Mouse (Mus musculus): ENCODE data around the gene Trpd52l3. TPM values are rescaled to one million over a fixed set of nuclear protein-coding genes. Genes with fewer than 3 reads are reported as not detected.

Gene Trpd52l3
- polyA plus RNA-seq, 1 experiment from 2014 or later, result not detected

GRCm38 (mm10) chr19:30044630-30045029 is 41.0 kb downstream of the Trpd52l3 start:
- H3K27me3 ChIP-seq (replicated peaks; ENCODE audit: control insufficient read depth, insufficient read depth, low read length), result no peaks in the 10 kb centered on the region
- H3K9ac ChIP-seq (replicated peaks; ENCODE audit: low read depth, low read length), result no peak overlapping the region
- no peak overlapping the region for H3K4me2 ChIP-seq (ENCODE audit: low read length)
- H3K9me3 ChIP-seq (ENCODE audit: control insufficient read depth, low read length), result no peaks in the 10 kb centered on the region
- no peak for ATAC-seq
- H3K36me3 ChIP-seq (ENCODE audit: control insufficient read depth, insufficient read depth), result peaks cover 4% of the 10 kb centered on the region; the same call in 1 of the 2 replicates
- H3K4me1 ChIP-seq (replicated peaks; ENCODE audit: control insufficient read depth, insufficient read depth, low read length), result no peaks in the 10 kb centered on the region; the same call in 1 of the 2 replicates
- no peak overlapping the region for H3K27ac ChIP-seq (ENCODE audit: low read length)
- H3K4me3 ChIP-seq (replicated peaks; ENCODE audit: low read length), result no peak overlapping the region
- WGBS, result 100% methylated on average over 1 of the region's 1 CpGs

GRCm38 (mm10) chr19:30045857-30046256 is 42.3 kb downstream of the Trpd52l3 start:
- no peak overlapping the region for H3K4me3 ChIP-seq (replicated peaks; ENCODE audit: low read length)
- ATAC-seq, result no peak
- no peak overlapping the region for H3K27ac ChIP-seq (ENCODE audit: low read length)
- H3K4me1 ChIP-seq (replicated peaks; ENCODE audit: control insufficient read depth, insufficient read depth, low read length), result no peaks in the 10 kb centered on the region; the same call in 1 of the 2 replicates
- H3K9me3 ChIP-seq (ENCODE audit: control insufficient read depth, low read length), result no peaks in the 10 kb centered on the region
- no peaks in the 10 kb centered on the region for H3K27me3 ChIP-seq (replicated peaks; ENCODE audit: control insufficient read depth, insufficient read depth, low read length)
- H3K9ac ChIP-seq (replicated peaks; ENCODE audit: low read depth, low read length), result no peak overlapping the region
- no peak overlapping the region for H3K4me2 ChIP-seq (ENCODE audit: low read length)
- H3K36me3 ChIP-seq (ENCODE audit: control insufficient read depth, insufficient read depth), result peaks cover 4% of the 10 kb centered on the region; the same call in 1 of the 2 replicates
- 74% methylated on average over 1 of the region's 1 CpGs for WGBS

GRCm38 (mm10) chr19:30050584-30050983 is 47.0 kb downstream of the Trpd52l3 start:
- Histone ChIP-seq H3K27ac (ENCODE audit: low read length) (no peak overlapping the region), H3K4me1 (replicated peaks; ENCODE audit: control insufficient read depth, insufficient read depth, low read length) (no peaks in the 10 kb centered on the region; the same call in 1 of the 2 replicates), H3K4me2 (ENCODE audit: low read length) (no peak overlapping the region), H3K27me3 (replicated peaks; ENCODE audit: control insufficient read depth, insufficient read depth, low read length) (no peaks in the 10 kb centered on the region), H3K36me3 (ENCODE audit: control insufficient read depth, insufficient read depth) (no peaks in the 10 kb centered on the region; the same call in 1 of the 2 replicates), H3K9ac (replicated peaks; ENCODE audit: low read depth, low read length) (no peak overlapping the region), H3K9me3 (ENCODE audit: control insufficient read depth, low read length) (no peaks in the 10 kb centered on the region), H3K4me3 (replicated peaks; ENCODE audit: low read length) (no peak overlapping the region)
- WGBS, result 85% methylated on average over 2 of the region's 2 CpGs
- ATAC-seq, result no peak

GRCm38 (mm10) chr19:30051479-30051878 is 47.9 kb downstream of the Trpd52l3 start:
- ATAC-seq, result no peak
- Histone ChIP-seq H3K27ac (ENCODE audit: low read length) (no peak overlapping the region), H3K4me3 (replicated peaks; ENCODE audit: low read length) (no peak overlapping the region), H3K4me2 (ENCODE audit: low read length) (no peak overlapping the region), H3K36me3 (ENCODE audit: control insufficient read depth, insufficient read depth) (peaks cover 2% of the 10 kb centered on the region), H3K9ac (replicated peaks; ENCODE audit: low read depth, low read length) (no peak overlapping the region), H3K9me3 (ENCODE audit: control insufficient read depth, low read length) (no peaks in the 10 kb centered on the region), H3K27me3 (replicated peaks; ENCODE audit: control insufficient read depth, insufficient read depth, low read length) (no peaks in the 10 kb centered on the region), H3K4me1 (replicated peaks; ENCODE audit: control insufficient read depth, insufficient read depth, low read length) (no peaks in the 10 kb centered on the region; the same call in 1 of the 2 replicates)
- WGBS, result 94% methylated on average over 3 of the region's 3 CpGs

- Histone ChIP-seq H3K4me2 (ENCODE audit: low read length) (no peak overlapping the region), H3K27ac (ENCODE audit: low read length) (no peak overlapping the region), H3K4me1 (replicated peaks; ENCODE audit: control insufficient read depth, insufficient read depth, low read length) (no peaks in the 10 kb centered on the region; the same call in 1 of the 2 replicates), H3K9ac (replicated peaks; ENCODE audit: low read depth, low read length) (no peak overlapping the region), H3K36me3 (ENCODE audit: control insufficient read depth, insufficient read depth) (peaks cover 2% of the 10 kb centered on the region; the same call in 1 of the 2 replicates), H3K9me3 (ENCODE audit: control insufficient read depth, low read length) (no peaks in the 10 kb centered on the region), H3K27me3 (replicated peaks; ENCODE audit: control insufficient read depth, insufficient read depth, low read length) (no peaks in the 10 kb centered on the region), H3K4me3 (replicated peaks; ENCODE audit: low read length) (no peak overlapping the region)
- no peak for ATAC-seq
- WGBS, result 94% methylated on average over 2 of the region's 2 CpGs
Measured at GRCm38 (mm10) chr19:30054218-30054617, 50.6 kb downstream of the Trpd52l3 start.

Other genes starting within 250 kb of the Trpd52l3 start
- 7.1 and 7.7 TPM in 2 replicates for gene 9930021J03Rik, start 197.8 kb upstream of the Trpd52l3 start, polyA plus RNA-seq (2015; fragmentation: Nextera tagmentation; extraction: Ambion mirVana)
- gene Ranbp6, start 190.8 kb upstream of the Trpd52l3 start, polyA plus RNA-seq (2015; fragmentation: Nextera tagmentation; extraction: Ambion mirVana), result 43.5 and 44.8 TPM in 2 replicates
- 0.71 and 1.1 TPM in 2 replicates for gene Il33, start 78.7 kb upstream of the Trpd52l3 start, polyA plus RNA-seq (2015; fragmentation: Nextera tagmentation; extraction: Ambion mirVana)
- gene Uhrf2, start 26.7 kb downstream of the Trpd52l3 start, polyA plus RNA-seq (2015; fragmentation: Nextera tagmentation; extraction: Ambion mirVana), result 73.3 and 74.2 TPM in 2 replicates
- gene Gldc, start 171.6 kb downstream of the Trpd52l3 start, polyA plus RNA-seq (2015; fragmentation: Nextera tagmentation; extraction: Ambion mirVana), result 10.9 and 12.4 TPM in 2 replicates
- not detected in 2 replicates for gene Mbl2, start 229.2 kb downstream of the Trpd52l3 start, polyA plus RNA-seq (2015; fragmentation: Nextera tagmentation; extraction: Ambion mirVana)

Measured in forebrain, embryonic 16.5 days (tissue).